Mouse (Mus musculus): ENCODE measurements at regions not wholly inside any gene's neighbourhood (a gene's known extent, or its start where the extent isn't known, plus 50 kb on each side); places are given as distances from the start of the nearest gene placed in this dataset.
"Not testable (repeated sequence)": the region's sequence is repeated elsewhere in the genome, so short reads cannot be mapped to it uniquely, and the experiment has no call there.

- H3K4me1 ChIP-seq: no peaks in the 10 kb centered on the region
- no peak overlapping the region for H3K4me2 ChIP-seq
- H3K27ac ChIP-seq (replicated peaks): no peak overlapping the region
- no peaks in the 10 kb centered on the region for H3K9me3 ChIP-seq (replicated peaks)
- H3K27me3 ChIP-seq (replicated peaks): no peaks in the 10 kb centered on the region
- ATAC-seq (ENCODE audit: low FRiP score): no peak
- no peaks in the 10 kb centered on the region for H3K36me3 ChIP-seq
- no peak overlapping the region for H3K9ac ChIP-seq (replicated peaks)
- WGBS: 51% methylated on average over 3 of the region's 3 CpGs
- no peak overlapping the region for H3K4me3 ChIP-seq (replicated peaks)
Measured at GRCm38 (mm10) chr6:74966046-74966445, 1496.6 kb upstream of the 4931417E11Rik start.

GRCm38 (mm10) chr6:74928485-74928884, 1459.0 kb upstream of the 4931417E11Rik start:
- no peaks in the 10 kb centered on the region for H3K27me3 ChIP-seq (replicated peaks)
- H3K4me1 ChIP-seq: no peaks in the 10 kb centered on the region
- H3K27ac ChIP-seq (replicated peaks): no peak overlapping the region
- WGBS: 41% methylated on average over 2 of the region's 2 CpGs
- no peak overlapping the region for H3K4me2 ChIP-seq
- peak; percentile 80 for ATAC-seq (ENCODE audit: low FRiP score)
- no peaks in the 10 kb centered on the region for H3K36me3 ChIP-seq
- H3K4me3 ChIP-seq (replicated peaks): no peak overlapping the region
- no peak overlapping the region for H3K9ac ChIP-seq (replicated peaks)
- no peaks in the 10 kb centered on the region for H3K9me3 ChIP-seq (replicated peaks)

GRCm38 (mm10) chr6:74903551-74903950, 1434.1 kb upstream of the 4931417E11Rik start:
- H3K27me3 ChIP-seq (replicated peaks): no peaks in the 10 kb centered on the region
- H3K36me3 ChIP-seq: no peaks in the 10 kb centered on the region
- no peak overlapping the region for H3K27ac ChIP-seq (replicated peaks)
- WGBS: 95% methylated on average over 2 of the region's 2 CpGs
- no peaks in the 10 kb centered on the region for H3K9me3 ChIP-seq (replicated peaks)
- H3K4me2 ChIP-seq: no peak overlapping the region
- H3K4me3 ChIP-seq (replicated peaks): no peak overlapping the region
- H3K9ac ChIP-seq (replicated peaks): no peak overlapping the region
- ATAC-seq (ENCODE audit: low FRiP score): no peak
- H3K4me1 ChIP-seq: no peaks in the 10 kb centered on the region

GRCm38 (mm10) chr6:74870626-74871320, 1401.3 kb upstream of the 4931417E11Rik start:
- WGBS: 56% methylated on average over 8 of the region's 8 CpGs
- H3K36me3 ChIP-seq: no peaks in the 10 kb centered on the region
- H3K9ac ChIP-seq (replicated peaks): no peak overlapping the region
- H3K4me1 ChIP-seq: no peaks in the 10 kb centered on the region
- H3K4me2 ChIP-seq: no peak overlapping the region
- no peaks in the 10 kb centered on the region for H3K27me3 ChIP-seq (replicated peaks)
- no peak overlapping the region for H3K27ac ChIP-seq (replicated peaks)
- H3K4me3 ChIP-seq (replicated peaks): no peak overlapping the region
- no peaks in the 10 kb centered on the region for H3K9me3 ChIP-seq (replicated peaks)
- no peak for ATAC-seq (ENCODE audit: low FRiP score)

- not testable (repeated sequence) for H3K27ac ChIP-seq (replicated peaks); H3K4me1 ChIP-seq; H3K4me2 ChIP-seq; H3K9ac ChIP-seq (replicated peaks); H3K36me3 ChIP-seq; H3K27me3 ChIP-seq (replicated peaks); ATAC-seq (ENCODE audit: low FRiP score); H3K4me3 ChIP-seq (replicated peaks); H3K9me3 ChIP-seq (replicated peaks)
- 89% methylated on average over 2 of the region's 2 CpGs for WGBS
Measured at GRCm38 (mm10) chr6:74820696-74821095, 1351.2 kb upstream of the 4931417E11Rik start.
